Mouse (Mus musculus): ENCODE measurements around the gene Gnpnat1.

The Gnpnat1 gene

DNA sequence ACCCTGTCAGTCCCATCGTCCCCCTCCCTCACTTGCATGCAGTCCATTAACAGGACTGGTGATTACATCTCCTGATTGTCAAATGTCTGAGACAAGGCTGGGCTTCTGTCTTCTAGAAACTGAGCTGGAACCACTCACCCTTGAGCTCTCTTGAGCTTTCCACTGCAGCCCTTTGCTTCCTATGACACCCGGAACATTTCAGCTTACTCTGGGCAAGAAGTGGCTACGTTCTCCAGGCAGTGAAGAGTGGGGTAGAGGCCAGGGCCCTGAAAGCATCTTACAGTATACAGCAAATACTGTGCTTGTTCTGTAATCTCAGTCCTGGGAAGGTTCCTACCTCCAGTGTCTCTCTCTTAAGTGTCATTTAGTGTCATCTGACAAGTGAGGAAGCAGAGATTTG is 15.5 kb downstream of the Gnpnat1 start:
- no peak for DNase-seq

DNA sequence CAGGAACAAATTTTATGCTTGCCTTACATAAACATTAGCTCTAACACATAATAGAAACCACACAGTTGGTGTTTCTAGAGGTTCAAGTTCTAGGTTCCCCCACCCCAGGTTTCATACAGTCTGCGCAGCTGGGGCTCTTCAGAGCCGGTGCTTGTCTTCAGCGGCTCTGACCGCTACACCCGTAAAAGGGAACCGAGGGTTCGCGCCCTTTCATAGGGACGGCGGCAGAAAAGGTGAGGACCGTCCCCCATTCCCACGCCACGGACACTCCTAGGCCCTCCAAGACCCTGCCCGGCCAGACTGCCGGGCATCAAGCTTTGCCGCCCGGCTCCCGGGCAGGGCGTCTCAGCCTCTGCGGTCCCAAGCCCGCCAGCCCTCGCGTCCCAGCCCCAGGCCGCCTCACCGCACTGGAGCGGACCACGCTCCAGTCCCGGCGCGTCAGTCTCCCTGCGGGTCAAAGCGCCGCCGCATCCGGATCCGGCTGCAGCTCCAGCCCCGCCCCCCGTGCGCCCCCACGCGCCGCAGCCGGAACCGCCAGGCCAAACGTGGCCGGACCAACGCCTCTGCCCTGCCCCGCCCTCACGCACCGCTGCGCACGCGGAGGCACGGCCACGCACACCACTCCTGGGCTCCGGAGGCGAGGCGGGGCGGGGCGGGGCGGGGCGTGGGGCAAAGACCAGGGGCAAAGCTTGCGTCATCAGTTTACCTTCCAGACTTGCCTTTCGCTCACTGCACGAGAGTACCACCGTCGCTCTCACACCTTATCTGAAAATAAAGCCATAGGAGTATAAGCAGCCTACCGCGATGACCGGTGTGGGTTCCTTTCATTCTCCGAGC is 16.1 kb downstream of the Gnpnat1 start:
- DNase-seq: peak; percentile 95

GRCm38 (mm10) chr14:45387480-45387879 is 17.2 kb downstream of the Gnpnat1 start:
- peak; percentile 41 for DNase-seq

DNA sequence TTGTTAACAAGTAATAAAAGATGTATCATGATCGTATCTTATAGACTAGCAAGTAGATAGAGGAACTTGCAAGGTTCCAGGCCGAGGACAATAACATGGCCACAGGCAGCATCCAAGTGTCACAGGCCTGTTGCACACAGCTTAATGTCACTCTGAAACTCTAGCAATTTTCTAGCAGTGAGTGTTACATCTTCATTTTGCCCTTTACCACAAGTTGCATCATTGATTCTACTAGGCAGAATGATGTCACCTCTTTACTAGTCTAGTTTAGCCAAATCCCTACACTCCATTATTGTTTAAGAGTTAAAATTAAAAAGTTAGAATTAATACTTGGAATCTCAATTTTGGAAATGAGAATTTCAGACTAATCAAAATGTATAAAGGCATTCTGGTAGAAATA is 19.1 kb downstream of the Gnpnat1 start:
- DNase-seq: no peak

- no peak for DNase-seq
Measured at GRCm38 (mm10) chr14:45382912-45383311, 21.8 kb downstream of the Gnpnat1 start.

DNA sequence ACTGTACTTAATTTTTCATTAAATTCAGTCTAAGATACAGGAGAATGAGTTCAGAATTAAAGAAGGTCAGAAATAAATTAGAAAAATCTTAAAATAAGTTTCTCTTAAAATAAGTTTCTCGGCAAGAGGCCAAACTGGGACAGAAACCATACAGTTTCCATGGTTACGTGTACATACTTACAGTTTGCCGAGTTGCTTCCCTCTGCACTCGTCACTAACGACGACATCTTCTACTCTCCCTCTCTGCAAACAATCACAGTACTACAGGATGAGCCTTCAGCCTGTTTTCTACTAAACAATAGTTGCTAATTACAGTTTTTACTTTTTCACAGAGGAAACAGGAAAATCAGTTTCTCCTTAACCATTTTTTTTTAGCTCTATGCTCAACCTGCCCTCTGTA is 24.0 kb downstream of the Gnpnat1 start:
- DNase-seq: no peak

GRCm38 (mm10) chr14:45378771-45379170 is 25.9 kb downstream of the Gnpnat1 start:
- DNase-seq: peak; percentile 38

DNA sequence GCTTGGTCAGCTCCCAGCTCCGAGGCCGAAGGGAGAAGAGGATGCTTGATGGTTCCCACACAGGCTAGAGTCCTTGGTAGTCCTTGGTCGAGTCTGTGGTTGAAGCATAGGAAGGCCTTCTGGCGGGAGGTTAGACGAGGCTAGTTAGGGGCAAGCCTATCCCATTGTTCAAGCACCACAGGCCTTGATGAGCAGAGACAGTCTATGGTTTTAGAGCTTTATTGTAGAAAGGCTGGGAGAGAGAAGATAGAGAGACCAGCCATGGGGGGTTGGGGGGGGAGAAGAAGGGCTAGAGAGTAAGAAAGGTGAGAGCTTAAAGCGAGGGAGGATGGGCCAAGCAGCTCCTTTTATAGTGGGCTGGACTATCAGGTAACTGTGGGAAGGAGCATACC is 39.5 kb downstream of the Gnpnat1 start:
- no peak for DNase-seq

DNA sequence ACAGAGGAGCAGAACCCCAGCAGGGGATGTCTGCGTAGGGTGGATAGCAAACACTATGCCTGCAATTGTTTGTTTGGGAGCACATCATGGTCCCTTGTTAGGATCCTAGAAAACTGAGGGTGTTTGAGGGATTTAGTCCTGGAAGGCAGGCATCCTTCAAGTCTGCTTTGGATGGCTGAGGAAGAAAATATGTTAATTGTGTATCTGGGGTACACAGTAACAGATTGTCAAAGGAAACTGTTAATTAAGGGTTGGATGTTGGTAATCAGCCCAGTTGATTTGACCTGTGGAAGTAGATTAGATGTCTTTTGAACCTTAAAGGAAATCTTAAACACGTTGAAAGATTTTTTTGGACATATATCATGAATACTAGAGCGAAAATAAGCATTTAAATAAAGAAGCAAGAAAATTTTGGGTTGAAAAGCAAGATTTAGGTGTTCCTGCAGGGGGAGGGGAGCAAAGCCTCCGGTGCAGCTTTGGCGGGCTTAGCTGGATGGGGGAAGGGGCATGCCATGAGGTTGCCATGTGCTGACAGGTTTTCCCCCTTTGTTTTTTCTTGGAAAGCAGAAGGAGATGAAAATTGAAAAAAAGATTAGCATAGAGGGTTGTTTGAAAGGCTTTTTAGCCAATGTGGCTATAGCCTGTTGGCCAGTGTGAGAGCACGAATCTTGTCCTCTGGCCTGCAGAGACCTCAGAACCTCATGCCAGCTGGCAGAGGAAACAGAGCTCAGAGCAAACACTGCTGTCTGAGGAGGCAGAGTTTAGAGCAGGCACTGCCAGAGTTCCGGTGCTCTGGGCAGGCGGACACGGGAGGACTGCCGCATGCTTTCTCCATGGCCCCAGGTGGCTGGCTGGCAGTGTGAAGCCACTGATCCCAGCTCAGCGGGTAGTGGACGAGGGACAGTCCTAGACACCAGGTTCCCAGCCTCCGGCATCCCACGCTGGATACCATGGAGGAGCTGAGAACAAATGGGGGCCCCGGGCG is 40.2 kb downstream of the Gnpnat1 start:
- DNase-seq: peak; percentile 26

DNA sequence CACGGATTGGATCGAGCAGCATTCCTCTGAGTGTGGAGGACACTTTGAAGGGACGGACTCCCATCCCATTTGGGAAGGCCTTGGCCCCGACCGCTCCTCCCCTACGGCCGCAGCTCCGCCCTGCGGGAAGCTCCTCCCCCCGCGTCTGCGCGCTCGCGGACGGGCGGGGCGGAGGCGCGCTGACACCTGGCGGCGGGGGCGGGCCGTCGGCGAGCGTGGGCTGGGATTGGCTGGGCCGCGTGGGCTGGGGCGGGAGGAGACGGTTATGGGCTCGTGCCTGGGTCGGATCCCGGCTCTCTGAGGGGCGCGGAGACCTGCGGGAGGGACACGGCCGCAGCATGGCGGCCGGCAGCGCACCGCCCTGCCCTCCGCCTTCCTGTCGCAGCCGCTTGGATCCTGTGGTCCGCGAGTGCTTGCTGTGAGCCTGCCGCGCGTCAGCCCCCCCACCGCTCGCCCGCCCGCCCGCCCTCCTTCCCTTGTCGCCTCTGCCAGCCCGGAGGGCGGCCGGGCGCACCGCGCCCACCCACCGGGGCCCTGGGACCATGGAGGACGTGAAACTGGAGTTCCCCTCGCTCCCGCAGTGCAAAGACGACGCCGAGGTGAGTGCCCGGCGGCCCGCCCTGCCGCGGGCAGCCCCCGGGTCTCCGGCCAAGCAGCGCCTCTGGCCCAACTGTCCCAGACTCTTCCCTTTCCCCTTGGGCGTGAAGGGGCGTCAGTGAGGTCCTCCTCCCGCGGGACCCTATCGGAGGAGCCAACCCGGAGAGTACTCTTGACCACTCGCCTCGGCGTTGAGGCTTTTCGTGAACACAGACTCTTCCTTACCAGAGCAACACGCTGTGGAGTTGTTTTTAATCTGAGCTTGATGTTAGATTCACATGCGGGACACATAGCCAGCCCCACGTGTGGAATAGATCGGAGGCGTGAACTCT is 53.5 kb downstream of the Gnpnat1 start, which contains the start of gene Styx:
Gene Styx (plus strand): TSS at position 163 of the 929 bp plus-strand sequence.
- DNase-seq: peak; percentile 96

GRCm38 (mm10) chr14:45329589-45330181 is 75.0 kb downstream of the Gnpnat1 start, which contains the start of gene Psmc6:
Gene Psmc6 (plus strand): TSS chr14:45329788.
- peak; percentile 93 for DNase-seq

- no peak for DNase-seq
Measured at GRCm38 (mm10) chr14:45329018-45329588, 75.6 kb downstream of the Gnpnat1 start.

DNA sequence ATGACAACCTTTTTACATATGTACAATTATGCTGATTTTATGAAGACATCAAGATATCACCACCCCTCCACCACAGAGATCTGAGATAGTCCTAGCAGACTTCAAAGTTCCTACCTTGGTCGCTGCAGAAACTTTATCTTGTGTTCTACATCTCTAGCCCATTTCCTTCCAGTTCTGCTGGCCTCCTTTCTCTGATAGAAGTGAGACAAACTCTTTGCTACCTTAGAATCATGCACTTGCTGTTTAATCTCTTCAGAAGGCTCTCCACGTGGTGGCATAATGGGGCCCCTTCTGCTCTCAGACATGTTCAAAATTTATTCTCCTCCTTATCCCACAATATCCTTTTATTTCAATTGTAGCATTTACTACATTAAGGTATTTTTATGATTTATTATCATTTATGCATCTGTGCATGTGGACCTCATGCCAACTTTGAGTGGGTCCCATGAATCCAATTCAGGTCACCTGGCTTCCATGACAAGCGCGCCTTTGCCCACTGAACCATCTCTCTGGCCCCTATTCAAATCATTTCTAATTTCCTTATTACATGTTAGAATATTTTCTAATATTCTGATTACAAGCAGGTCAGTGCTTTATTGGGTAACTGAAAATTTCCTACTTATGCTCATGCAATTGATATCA is 76.5 kb downstream of the Gnpnat1 start:
- DNase-seq: no peak
